Mouse (Mus musculus) limb, embryonic 13.5 days (tissue): Measurements from ENCODE around the gene Slc35e3. TPM values are rescaled to one million over a fixed set of nuclear protein-coding genes. Genes with fewer than 3 reads are reported as not detected.

Source experiments
- ATAC-seq: fragments of 200-750 bp; cut with Nextera tagmentation; 2 replicates; pipeline ENCODE4 v1.8.0; 2017; ENCODE audit warnings: low read depth, moderate number of reproducible peaks, moderate TSS enrichment; ENCODE audit not compliant: low FRiP score
- H3K27ac ChIP-seq: fragments of 300-500 bp; sonication (generic); 2 replicates; pipeline ENCODE4 v1.5.1; 2015; ENCODE audit warnings: inconsistent platforms, mild to moderate bottlenecking, moderate library complexity
- H3K27me3 ChIP-seq: fragments of 300-500 bp; sonication (generic); 2 replicates; pipeline ENCODE4 v1.6.1; 2015; ENCODE audit warnings: mild to moderate bottlenecking, inconsistent platforms
- H3K36me3 ChIP-seq: fragments of 300-500 bp; sonication (generic); 2 replicates; pipeline ENCODE4 v1.6.1; 2015; ENCODE audit warnings: inconsistent platforms, mild to moderate bottlenecking, moderate library complexity
- H3K4me1 ChIP-seq: fragments of 300-500 bp; sonication (generic); 2 replicates; pipeline ENCODE4 v1.6.1; 2015; ENCODE audit warnings: inconsistent platforms
- H3K4me2 ChIP-seq: fragments of 300-500 bp; sonication (generic); replicated peaks from 2 replicates; pipeline ENCODE4 v1.6.1; 2015; ENCODE audit warnings: inconsistent platforms, mild to moderate bottlenecking, moderate library complexity
- H3K4me3 ChIP-seq: fragments of 300-500 bp; sonication (generic); 2 replicates; pipeline ENCODE4 v1.5.1; 2015; ENCODE audit warnings: moderate library complexity, mild to moderate bottlenecking, inconsistent platforms
- H3K9ac ChIP-seq: fragments of 300-500 bp; sonication (generic); 2 replicates; pipeline ENCODE4 v1.6.1; 2015; ENCODE audit warnings: mild to moderate bottlenecking, inconsistent platforms
- H3K9me3 ChIP-seq: fragments of 300-500 bp; sonication (generic); 2 replicates; pipeline ENCODE4 v1.6.1; 2016; ENCODE audit warnings: inconsistent platforms
- whole genome bisulfite sequencing: fragments of 180-500 bp; shearing (Covaris S2); methylation state at CpG from one replicate; pipeline ENCODE4 v1.1.7; 2015; 5-methylcytosine and 5-hydroxymethylcytosine counted together
- polyA plus RNA-seq: library from polyadenylated mRNA; unstranded; fragments of >200 nt; fragmentation: Nextera tagmentation; extraction: Ambion mirVana; gene quantifications from 2 replicates; pipeline ENCODE4 v1.2.1, GENCODE M21; 2015

Slc35e3 gene
- polyA plus RNA-seq, 1 experiment from 2014 or later: 44.3 TPM

DNA sequence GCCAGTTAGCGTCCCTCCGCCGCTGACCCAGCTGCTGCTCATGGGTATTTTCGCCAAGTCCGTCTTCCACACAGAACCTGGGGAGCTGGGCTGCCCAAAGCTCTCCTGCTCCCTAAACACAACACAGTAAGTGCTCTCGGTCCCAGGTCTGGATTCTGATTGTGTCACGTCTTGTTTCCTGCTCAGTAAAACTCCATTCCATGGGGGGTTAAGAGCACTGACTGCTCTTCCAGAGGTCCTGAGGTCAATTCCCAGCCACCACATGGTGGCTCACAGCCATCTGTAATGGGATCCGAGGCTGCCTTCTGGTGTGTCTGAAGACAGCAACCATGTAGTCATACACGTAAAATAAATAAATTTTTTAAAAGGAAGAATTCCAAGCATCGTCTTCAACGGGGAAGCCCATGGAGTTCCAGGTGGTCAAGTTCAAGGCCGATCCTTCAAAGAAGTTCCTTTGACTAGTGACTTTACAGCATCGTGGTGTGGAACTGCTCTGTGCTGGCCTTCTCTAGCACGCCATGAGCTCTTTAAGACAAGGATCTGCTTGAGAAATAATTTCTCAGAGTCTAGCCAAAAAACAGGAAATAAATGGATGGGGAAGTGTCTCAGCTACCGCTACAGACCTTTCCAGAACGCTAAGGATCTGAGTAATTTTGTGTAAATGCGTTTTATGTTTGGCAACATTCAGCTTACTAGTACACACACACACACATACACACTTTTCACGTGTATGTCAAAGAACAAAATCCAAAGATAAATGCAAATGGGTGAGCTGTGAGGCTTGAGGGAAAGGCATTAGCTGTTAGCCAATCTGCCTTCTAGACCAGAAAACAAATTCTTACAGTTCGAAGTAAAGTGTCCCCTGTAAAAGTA lies 61.6 kb downstream of the Slc35e3 start:
- no peak for ATAC-seq
- Histone ChIP-seq H3K27ac (no peak overlapping the region), H3K36me3 (peaks cover 18% of the 10 kb centered on the region)

DNA sequence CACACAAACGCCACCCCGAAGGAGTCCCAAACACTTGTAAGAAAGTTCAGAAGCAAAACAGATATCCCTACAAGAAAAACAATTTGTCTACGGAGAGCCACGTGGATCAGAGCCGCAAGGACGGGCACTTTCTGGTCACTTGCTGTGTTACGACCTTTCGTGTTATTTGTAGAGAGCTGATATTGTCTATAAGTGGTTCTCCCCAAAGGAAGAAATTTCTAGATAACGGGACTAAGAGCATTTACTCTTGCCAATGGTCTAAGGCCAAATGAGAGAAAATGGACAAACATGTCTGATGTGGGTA lies 62.5 kb downstream of the Slc35e3 start:
- Histone ChIP-seq H3K4me1 (peaks cover 3% of the 10 kb centered on the region; the same call in 1 of the 2 replicates), H3K27ac (no peak overlapping the region), H3K36me3 (peaks cover 9% of the 10 kb centered on the region), H3K9ac (no peak overlapping the region), H3K27me3 (no peaks in the 10 kb centered on the region), H3K9me3 (no peaks in the 10 kb centered on the region), H3K4me3 (no peak overlapping the region), H3K4me2 (peak overlapping the region; percentile 34; the same call in 1 of the 2 replicates)
- 90% methylated on average over 9 of the region's 9 CpGs for WGBS
- ATAC-seq: no peak

More for the DNA sequence above, 61.6 kb downstream of the Slc35e3 start:
- Histone ChIP-seq H3K4me3 (no peak overlapping the region), H3K9ac (no peak overlapping the region), H3K4me1 (peaks cover 3% of the 10 kb centered on the region; the same call in 1 of the 2 replicates), H3K9me3 (no peaks in the 10 kb centered on the region), H3K4me2 (no peak overlapping the region), H3K27me3 (no peaks in the 10 kb centered on the region)
- 88% methylated on average over 19 of the region's 19 CpGs for WGBS

Other genes starting within 250 kb of the Slc35e3 start
- gene Cpm, start 116.9 kb downstream of the Slc35e3 start, polyA plus RNA-seq: 40.5 and 42.8 TPM in 2 replicates
- gene Mdm2, start 35.6 kb downstream of the Slc35e3 start, polyA plus RNA-seq: 47.3 and 49.5 TPM in 2 replicates
- 68.9 and 71.2 TPM in 2 replicates for gene Nup107, start 46.3 kb upstream of the Slc35e3 start, polyA plus RNA-seq
- gene Rap1b, start 99.7 kb upstream of the Slc35e3 start, polyA plus RNA-seq: 173 and 176 TPM in 2 replicates